Mouse (Mus musculus): Measurements from ENCODE around the gene Magi2. TPM values are rescaled to one million over a fixed set of nuclear protein-coding genes. Genes with fewer than 3 reads are reported as not detected.

Magi2 gene
- total RNA-seq, 2 experiments from 2014 or later: 92.3 to 96.4 TPM

- no peak for DNase-seq (ENCODE audit: low spot score in 2 of 2)
These were observed 842.2 kb downstream of the Magi2 start for GRCm38 (mm10) chr5:20068921-20069486.

GRCm38 (mm10) chr5:20074101-20074500 lies 847.3 kb downstream of the Magi2 start:
- DNase-seq (ENCODE audit: low spot score in 2 of 2): no peak

GRCm38 (mm10) chr5:20074867-20075266 lies 848.0 kb downstream of the Magi2 start:
- DNase-seq (ENCODE audit: low spot score in 2 of 2): no peak

- DNase-seq (ENCODE audit: low spot score in 2 of 2): peak in 1 of 2 experiments; percentile 32
These were observed 852.1 kb downstream of the Magi2 start for GRCm38 (mm10) chr5:20078931-20079330.

- DNase-seq (ENCODE audit: low spot score in 2 of 2): no peak
These were observed 853.9 kb downstream of the Magi2 start for GRCm38 (mm10) chr5:20080605-20081309.

GRCm38 (mm10) chr5:20082368-20082767 lies 855.5 kb downstream of the Magi2 start:
- no peak for DNase-seq (ENCODE audit: low spot score in 2 of 2)

- no peak for DNase-seq (ENCODE audit: low spot score in 2 of 2)
These were observed 860.2 kb downstream of the Magi2 start for GRCm38 (mm10) chr5:20087083-20087482.

- no peak for DNase-seq (ENCODE audit: low spot score in 2 of 2)
These were observed 877.0 kb downstream of the Magi2 start for GRCm38 (mm10) chr5:20103869-20104268.

GRCm38 (mm10) chr5:20104496-20104895 lies 877.7 kb downstream of the Magi2 start:
- no peak for DNase-seq (ENCODE audit: low spot score in 2 of 2)

- no peak for DNase-seq (ENCODE audit: low spot score in 2 of 2)
These were observed 882.7 kb downstream of the Magi2 start for GRCm38 (mm10) chr5:20109496-20109895.

GRCm38 (mm10) chr5:20117156-20117555 lies 890.3 kb downstream of the Magi2 start:
- no peak for DNase-seq (ENCODE audit: low spot score in 2 of 2)

GRCm38 (mm10) chr5:20140235-20140634 lies 913.4 kb downstream of the Magi2 start:
- no peak for DNase-seq (ENCODE audit: low spot score in 2 of 2)

GRCm38 (mm10) chr5:20140662-20141444 lies 914.0 kb downstream of the Magi2 start:
- no peak for DNase-seq (ENCODE audit: low spot score in 2 of 2)

GRCm38 (mm10) chr5:20153359-20154125 lies 926.7 kb downstream of the Magi2 start:
- DNase-seq (ENCODE audit: low spot score in 2 of 2): no peak

- DNase-seq (ENCODE audit: low spot score in 2 of 2): peak; percentile 13 to 20
These were observed 969.9 kb downstream of the Magi2 start for GRCm38 (mm10) chr5:20196765-20197164.

GRCm38 (mm10) chr5:20197395-20197794 lies 970.6 kb downstream of the Magi2 start:
- DNase-seq (ENCODE audit: low spot score in 2 of 2): no peak

- no peak for DNase-seq (ENCODE audit: low spot score in 2 of 2)
These were observed 974.5 kb downstream of the Magi2 start for GRCm38 (mm10) chr5:20201348-20201747.

- DNase-seq (ENCODE audit: low spot score in 2 of 2): no peak
These were observed 981.3 kb downstream of the Magi2 start for GRCm38 (mm10) chr5:20208110-20208509.

- DNase-seq (ENCODE audit: low spot score in 2 of 2): no peak
These were observed 986.5 kb downstream of the Magi2 start for GRCm38 (mm10) chr5:20213299-20213698.

- no peak for DNase-seq (ENCODE audit: low spot score in 2 of 2)
These were observed 999.8 kb downstream of the Magi2 start for GRCm38 (mm10) chr5:20226471-20227210.

All from layer of hippocampus, postnatal 10 days (tissue).